Mouse (Mus musculus) ES-Bruce4 (cell line): ENCODE measurements around the gene Trib2.

ENCODE experiments used
- CTCF ChIP-seq: IDR thresholded peaks from one replicate; pipeline ENCODE4 v1.8.1; 2011; ENCODE audit warnings: low read depth, low read length
- POLR2A ChIP-seq: IDR thresholded peaks from one replicate; pipeline ENCODE4 v1.8.1; 2011; ENCODE audit warnings: low read length; ENCODE audit not compliant: insufficient read depth

GRCm38 (mm10) chr12:15830750-15831149, 14.0 kb upstream of the Trib2 start:
- TF ChIP-seq POLR2A (no peak), CTCF (no peak)
